Mouse (Mus musculus): ENCODE results near the gene Rpl4. TPM values are rescaled to one million over a fixed set of nuclear protein-coding genes. Genes with fewer than 3 reads are reported as not detected.

Gene Rpl4
- polyA plus RNA-seq, 1 experiment from 2014 or later: 1,335 TPM

DNA sequence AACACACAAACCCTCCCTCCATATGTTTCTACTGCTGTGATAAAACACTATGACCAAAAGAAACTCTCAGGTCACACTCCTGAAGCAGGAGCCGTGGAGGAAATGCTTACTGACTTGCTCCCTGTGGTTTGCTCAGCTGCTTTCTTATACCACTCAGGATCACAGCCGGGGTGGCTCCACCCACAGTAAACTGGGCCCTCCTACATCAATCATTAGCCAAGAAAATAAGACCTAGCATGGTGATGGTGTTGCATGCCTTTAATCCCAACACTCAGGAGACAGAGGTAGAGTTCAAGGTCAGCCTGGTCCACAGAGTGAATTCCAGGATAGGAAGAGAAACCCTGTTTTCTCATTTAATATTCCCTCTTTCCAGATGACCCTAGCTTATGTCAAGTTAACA lies 26.7 kb downstream of the Rpl4 start:
- Histone ChIP-seq H3K27me3 (ENCODE audit: control insufficient read depth, insufficient read depth, low read length) (no peaks in the 10 kb centered on the region), H3K36me3 (ENCODE audit: control insufficient read depth, insufficient read depth, low read length) (peaks cover 24% of the 10 kb centered on the region), H3K9me3 (ENCODE audit: control insufficient read depth, low read depth, low read length) (no peaks in the 10 kb centered on the region), H3K4me2 (replicated peaks; ENCODE audit: low read depth, low read length) (no peak overlapping the region), H3K27ac (ENCODE audit: low read length) (no peak overlapping the region; the same call in 1 of the 2 replicates), H3K9ac (replicated peaks; ENCODE audit: low read depth, low read length) (no peak overlapping the region), H3K4me1 (ENCODE audit: control insufficient read depth, insufficient read depth, low read length) (no peaks in the 10 kb centered on the region), H3K4me3 (ENCODE audit: low read depth, low read length) (no peak overlapping the region)
- 0 out of 2 replicates have a peak, but pooled peaks have one; percentile 46 for ATAC-seq (ENCODE audit: insufficient number of reproducible peaks, insufficient read depth, low FRiP score, low read depth)
- WGBS: 62% methylated on average over 2 of the region's 2 CpGs

DNA sequence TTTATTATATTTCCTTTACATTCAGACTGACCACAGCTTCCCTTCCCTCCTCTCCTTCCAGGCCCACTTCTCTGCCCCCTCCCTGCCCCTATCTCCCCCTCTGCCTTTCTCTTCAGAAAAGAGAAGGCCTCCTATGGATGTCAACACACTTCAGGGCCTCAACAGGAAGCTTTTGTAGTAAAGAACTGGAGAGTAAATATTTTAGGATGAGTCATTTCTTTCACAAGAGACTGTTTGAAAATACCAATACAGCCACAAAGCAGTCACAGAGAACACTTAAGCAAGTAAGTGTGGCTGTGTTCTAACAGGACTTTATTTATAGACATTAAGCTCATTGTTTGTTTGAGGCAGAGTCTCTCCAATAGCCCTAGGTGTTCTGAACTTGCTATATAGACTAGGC lies 29.2 kb downstream of the Rpl4 start:
- H3K4me1 ChIP-seq (ENCODE audit: control insufficient read depth, insufficient read depth, low read length): no peaks in the 10 kb centered on the region
- H3K9ac ChIP-seq (replicated peaks; ENCODE audit: low read depth, low read length): no peak overlapping the region
- ATAC-seq (ENCODE audit: insufficient number of reproducible peaks, insufficient read depth, low FRiP score, low read depth): no peak
- H3K27ac ChIP-seq (ENCODE audit: low read length): no peak overlapping the region
- H3K4me3 ChIP-seq (ENCODE audit: low read depth, low read length): no peak overlapping the region
- no peak overlapping the region for H3K4me2 ChIP-seq (replicated peaks; ENCODE audit: low read depth, low read length)
- no peaks in the 10 kb centered on the region for H3K9me3 ChIP-seq (ENCODE audit: control insufficient read depth, low read depth, low read length)
- peaks cover 22% of the 10 kb centered on the region; the same call in 1 of the 2 replicates for H3K36me3 ChIP-seq (ENCODE audit: control insufficient read depth, insufficient read depth, low read length)
- H3K27me3 ChIP-seq (ENCODE audit: control insufficient read depth, insufficient read depth, low read length): no peaks in the 10 kb centered on the region

DNA sequence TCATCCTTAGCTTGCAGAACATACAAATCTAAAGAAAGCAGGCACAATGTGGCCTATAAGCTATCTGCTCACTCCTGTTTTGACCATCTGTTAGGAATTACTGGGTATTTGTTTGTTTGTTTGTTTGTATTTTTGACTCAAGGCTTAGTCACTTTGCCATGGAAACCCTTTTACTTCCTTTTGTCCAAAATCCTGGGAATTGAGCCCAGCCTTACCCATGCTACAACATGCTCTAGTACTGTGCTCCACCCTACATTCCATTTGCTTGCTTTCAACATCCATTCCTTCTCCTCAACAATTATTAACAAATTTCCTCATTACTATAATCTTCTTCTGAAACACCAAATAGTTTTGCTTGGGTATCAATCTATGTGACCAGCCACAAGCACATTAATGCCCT lies 29.7 kb downstream of the Rpl4 start:
- Histone ChIP-seq H3K36me3 (ENCODE audit: control insufficient read depth, insufficient read depth, low read length) (peaks cover 22% of the 10 kb centered on the region; the same call in 1 of the 2 replicates), H3K4me1 (ENCODE audit: control insufficient read depth, insufficient read depth, low read length) (no peaks in the 10 kb centered on the region), H3K9ac (replicated peaks; ENCODE audit: low read depth, low read length) (no peak overlapping the region), H3K4me2 (replicated peaks; ENCODE audit: low read depth, low read length) (no peak overlapping the region), H3K27me3 (ENCODE audit: control insufficient read depth, insufficient read depth, low read length) (no peaks in the 10 kb centered on the region), H3K4me3 (ENCODE audit: low read depth, low read length) (no peak overlapping the region), H3K27ac (ENCODE audit: low read length) (no peak overlapping the region), H3K9me3 (ENCODE audit: control insufficient read depth, low read depth, low read length) (no peaks in the 10 kb centered on the region)
- no peak for ATAC-seq (ENCODE audit: insufficient number of reproducible peaks, insufficient read depth, low FRiP score, low read depth)

DNA sequence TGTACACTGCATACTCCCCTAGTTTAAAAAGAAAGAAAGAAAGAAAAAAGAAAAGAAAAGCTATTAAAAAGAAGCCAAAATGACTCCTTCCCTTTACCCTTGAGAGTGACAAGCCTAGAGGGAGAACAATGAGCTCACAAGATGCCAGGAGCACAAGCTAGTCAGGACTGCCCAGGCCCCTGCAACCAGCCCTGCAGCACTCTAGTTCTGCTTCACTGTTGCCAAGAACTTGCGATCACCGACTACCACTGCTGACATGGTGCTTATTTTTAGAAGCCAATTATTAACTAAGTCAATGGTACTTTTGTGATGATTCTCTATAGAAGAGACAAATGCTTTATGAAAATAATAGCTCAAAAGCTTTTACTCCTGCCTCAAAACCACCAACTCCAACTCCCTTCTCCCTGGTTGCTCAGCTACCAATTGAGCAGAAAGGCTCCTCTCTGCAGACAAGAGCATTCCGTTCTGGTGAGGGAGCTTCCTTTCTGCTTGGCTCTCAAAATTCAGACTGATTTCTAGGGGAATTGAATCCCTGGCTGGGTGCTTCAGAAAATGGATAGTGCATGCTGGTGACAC lies 34.4 kb downstream of the Rpl4 start:
- no peak for ATAC-seq (ENCODE audit: insufficient number of reproducible peaks, insufficient read depth, low FRiP score, low read depth)
- Histone ChIP-seq H3K9ac (replicated peaks; ENCODE audit: low read depth, low read length) (no peak overlapping the region), H3K4me1 (ENCODE audit: control insufficient read depth, insufficient read depth, low read length) (no peaks in the 10 kb centered on the region), H3K27me3 (ENCODE audit: control insufficient read depth, insufficient read depth, low read length) (no peaks in the 10 kb centered on the region), H3K4me3 (ENCODE audit: low read depth, low read length) (no peak overlapping the region), H3K4me2 (replicated peaks; ENCODE audit: low read depth, low read length) (no peak overlapping the region), H3K27ac (ENCODE audit: low read length) (no peak overlapping the region), H3K36me3 (ENCODE audit: control insufficient read depth, insufficient read depth, low read length) (peaks cover 25% of the 10 kb centered on the region), H3K9me3 (ENCODE audit: control insufficient read depth, low read depth, low read length) (no peaks in the 10 kb centered on the region)
- WGBS: 72% methylated on average over 3 of the region's 3 CpGs

DNA sequence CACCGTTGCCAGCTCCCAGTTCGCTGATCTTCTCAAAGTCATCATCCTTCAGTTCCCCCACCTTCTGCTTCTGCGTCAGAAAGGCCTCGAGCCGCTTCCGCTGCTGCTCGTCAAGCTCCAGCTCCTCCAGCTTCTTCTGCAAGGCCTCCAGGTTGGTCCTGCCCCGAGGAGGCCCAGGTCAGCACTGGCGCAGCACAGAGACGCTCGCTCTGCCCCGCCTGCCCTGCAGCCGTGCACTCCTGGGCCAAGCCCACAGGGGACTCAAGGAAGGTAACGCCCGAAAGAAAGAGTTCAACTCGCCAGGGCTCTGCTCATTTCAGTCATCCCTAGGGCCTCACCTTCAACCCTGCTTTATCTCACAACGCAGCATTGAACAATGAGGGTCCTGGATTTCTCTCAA lies 41.3 kb downstream of the Rpl4 start:
- Histone ChIP-seq H3K27ac (ENCODE audit: low read length) (no peak overlapping the region), H3K4me1 (ENCODE audit: control insufficient read depth, insufficient read depth, low read length) (peaks cover 2% of the 10 kb centered on the region; the same call in 1 of the 2 replicates), H3K4me2 (replicated peaks; ENCODE audit: low read depth, low read length) (no peak overlapping the region), H3K27me3 (ENCODE audit: control insufficient read depth, insufficient read depth, low read length) (no peaks in the 10 kb centered on the region), H3K4me3 (ENCODE audit: low read depth, low read length) (no peak overlapping the region), H3K9ac (replicated peaks; ENCODE audit: low read depth, low read length) (no peak overlapping the region), H3K9me3 (ENCODE audit: control insufficient read depth, low read depth, low read length) (no peaks in the 10 kb centered on the region), H3K36me3 (ENCODE audit: control insufficient read depth, insufficient read depth, low read length) (peaks cover 13% of the 10 kb centered on the region; the same call in 1 of the 2 replicates)
- WGBS: 87% methylated on average over 17 of the region's 17 CpGs
- no peak for ATAC-seq (ENCODE audit: insufficient number of reproducible peaks, insufficient read depth, low FRiP score, low read depth)

DNA sequence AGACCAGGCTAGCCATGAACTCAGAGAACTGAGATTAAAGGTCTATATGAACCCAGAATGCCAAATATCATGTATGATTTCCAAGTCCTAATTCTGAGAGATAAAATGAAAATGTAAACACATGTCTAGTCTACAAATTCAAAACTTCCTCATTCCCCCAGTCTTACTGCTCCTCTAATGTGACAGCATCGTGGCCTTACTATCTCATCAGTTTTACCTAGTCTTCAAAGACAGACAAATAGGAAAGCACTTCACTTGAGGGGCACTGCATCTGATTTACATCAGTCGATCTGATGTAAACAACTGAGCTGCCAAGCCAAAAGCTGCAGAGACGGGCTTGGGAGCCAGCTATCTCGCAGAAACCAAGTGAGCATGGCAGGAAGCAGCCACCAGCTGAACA lies 42.9 kb downstream of the Rpl4 start:
- no peak overlapping the region for H3K4me2 ChIP-seq (replicated peaks; ENCODE audit: low read depth, low read length)
- no peaks in the 10 kb centered on the region for H3K27me3 ChIP-seq (ENCODE audit: control insufficient read depth, insufficient read depth, low read length)
- H3K36me3 ChIP-seq (ENCODE audit: control insufficient read depth, insufficient read depth, low read length): peaks cover 12% of the 10 kb centered on the region; the same call in 1 of the 2 replicates
- peaks cover 2% of the 10 kb centered on the region; the same call in 1 of the 2 replicates for H3K4me1 ChIP-seq (ENCODE audit: control insufficient read depth, insufficient read depth, low read length)
- 47% methylated on average over 4 of the region's 4 CpGs for WGBS
- no peak overlapping the region for H3K9ac ChIP-seq (replicated peaks; ENCODE audit: low read depth, low read length)
- H3K4me3 ChIP-seq (ENCODE audit: low read depth, low read length): no peak overlapping the region
- H3K27ac ChIP-seq (ENCODE audit: low read length): no peak overlapping the region
- no peak for ATAC-seq (ENCODE audit: insufficient number of reproducible peaks, insufficient read depth, low FRiP score, low read depth)
- H3K9me3 ChIP-seq (ENCODE audit: control insufficient read depth, low read depth, low read length): no peaks in the 10 kb centered on the region

DNA sequence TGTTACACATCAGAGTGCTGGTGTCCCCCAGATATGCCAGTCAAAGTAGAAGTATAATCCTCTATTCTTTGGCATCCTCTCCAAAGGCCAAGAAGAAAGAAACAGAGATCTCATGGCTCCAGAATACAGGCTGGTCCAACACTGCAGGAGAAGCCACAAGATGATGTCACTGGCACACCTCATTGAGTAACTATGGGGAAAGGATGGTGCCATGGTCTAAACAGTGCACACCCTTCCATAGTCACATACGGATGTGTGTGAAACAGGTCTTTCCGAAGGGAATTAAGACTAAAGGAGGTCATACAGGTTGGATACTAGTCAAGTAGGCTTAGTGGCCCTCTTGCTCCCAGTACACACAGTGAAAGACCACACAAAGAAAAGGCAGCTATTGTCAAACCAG lies 43.5 kb downstream of the Rpl4 start:
- Histone ChIP-seq H3K9ac (replicated peaks; ENCODE audit: low read depth, low read length) (no peak overlapping the region), H3K4me3 (ENCODE audit: low read depth, low read length) (no peak overlapping the region), H3K4me1 (ENCODE audit: control insufficient read depth, insufficient read depth, low read length) (peaks cover 2% of the 10 kb centered on the region; the same call in 1 of the 2 replicates), H3K9me3 (ENCODE audit: control insufficient read depth, low read depth, low read length) (no peaks in the 10 kb centered on the region), H3K36me3 (ENCODE audit: control insufficient read depth, insufficient read depth, low read length) (peaks cover 9% of the 10 kb centered on the region; the same call in 1 of the 2 replicates), H3K27me3 (ENCODE audit: control insufficient read depth, insufficient read depth, low read length) (no peaks in the 10 kb centered on the region), H3K4me2 (replicated peaks; ENCODE audit: low read depth, low read length) (no peak overlapping the region), H3K27ac (ENCODE audit: low read length) (no peak overlapping the region)
- 88% methylated on average over 2 of the region's 2 CpGs for WGBS
- no peak for ATAC-seq (ENCODE audit: insufficient number of reproducible peaks, insufficient read depth, low FRiP score, low read depth)

DNA sequence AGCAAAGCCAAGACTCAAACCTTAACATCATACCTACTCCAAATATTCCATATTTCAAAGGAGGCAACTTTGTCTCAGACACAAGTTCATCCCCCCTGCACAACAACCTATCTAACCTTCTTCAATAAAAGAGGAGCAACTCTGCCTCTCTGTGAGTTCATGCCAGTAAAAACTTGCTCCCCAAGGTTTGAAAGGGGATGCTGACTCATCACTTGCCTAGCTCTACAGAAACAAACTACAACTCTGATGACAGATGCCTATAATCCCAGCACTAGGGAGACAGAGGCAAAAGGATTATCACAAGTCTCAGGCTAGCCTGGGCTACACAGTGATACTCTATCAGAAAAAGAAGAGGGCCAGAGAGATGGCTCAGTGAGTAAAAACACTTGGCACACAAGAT lies 44.7 kb downstream of the Rpl4 start:
- no peak overlapping the region for H3K4me3 ChIP-seq (ENCODE audit: low read depth, low read length)
- H3K4me1 ChIP-seq (ENCODE audit: control insufficient read depth, insufficient read depth, low read length): peaks cover 2% of the 10 kb centered on the region; the same call in 1 of the 2 replicates
- H3K9me3 ChIP-seq (ENCODE audit: control insufficient read depth, low read depth, low read length): no peaks in the 10 kb centered on the region
- no peak for ATAC-seq (ENCODE audit: insufficient number of reproducible peaks, insufficient read depth, low FRiP score, low read depth)
- H3K27ac ChIP-seq (ENCODE audit: low read length): no peak overlapping the region
- no peak overlapping the region for H3K4me2 ChIP-seq (replicated peaks; ENCODE audit: low read depth, low read length)
- H3K9ac ChIP-seq (replicated peaks; ENCODE audit: low read depth, low read length): no peak overlapping the region
- H3K36me3 ChIP-seq (ENCODE audit: control insufficient read depth, insufficient read depth, low read length): peaks cover 4% of the 10 kb centered on the region; the same call in 1 of the 2 replicates
- no peaks in the 10 kb centered on the region for H3K27me3 ChIP-seq (ENCODE audit: control insufficient read depth, insufficient read depth, low read length)

DNA sequence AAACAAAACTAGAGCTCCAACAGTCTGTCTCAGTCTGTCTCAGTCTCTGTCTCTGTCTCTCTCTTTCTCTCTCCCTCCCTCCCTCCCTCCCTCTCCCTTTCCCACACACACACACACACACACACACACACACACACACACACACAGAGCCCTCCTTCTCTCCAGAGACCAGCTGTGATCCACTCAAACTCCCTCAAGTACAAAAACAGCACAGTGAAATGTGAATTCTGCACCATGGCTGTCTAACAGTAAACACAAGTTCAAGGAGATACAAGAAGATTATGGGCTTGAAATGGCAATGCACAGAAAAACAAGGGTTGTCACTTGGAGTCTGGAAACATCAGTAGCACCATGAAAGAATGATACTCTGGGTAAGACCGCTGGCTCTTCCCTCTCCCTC lies 46.1 kb downstream of the Rpl4 start:
- no peak for ATAC-seq (ENCODE audit: insufficient number of reproducible peaks, insufficient read depth, low FRiP score, low read depth)
- Histone ChIP-seq H3K27me3 (ENCODE audit: control insufficient read depth, insufficient read depth, low read length) (no peaks in the 10 kb centered on the region), H3K27ac (ENCODE audit: low read length) (no peak overlapping the region), H3K36me3 (ENCODE audit: control insufficient read depth, insufficient read depth, low read length) (no peaks in the 10 kb centered on the region), H3K9me3 (ENCODE audit: control insufficient read depth, low read depth, low read length) (no peaks in the 10 kb centered on the region), H3K4me3 (ENCODE audit: low read depth, low read length) (no peak overlapping the region), H3K9ac (replicated peaks; ENCODE audit: low read depth, low read length) (no peak overlapping the region), H3K4me2 (replicated peaks; ENCODE audit: low read depth, low read length) (no peak overlapping the region), H3K4me1 (ENCODE audit: control insufficient read depth, insufficient read depth, low read length) (peaks cover 2% of the 10 kb centered on the region; the same call in 1 of the 2 replicates)
- 79% methylated on average over 1 of the region's 1 CpGs for WGBS
